ENCODE assay signal across 9 mouse cellular contexts in genomic region chr7:141474160-141474559, GRCm38 (mm10). TPM values are rescaled to one million over a fixed set of nuclear protein-coding genes. Genes with fewer than 3 reads are reported as not detected.
DNase-seq lines count a peak whose midpoint lies in the region; ATAC-seq and TF ChIP-seq lines count a peak whose summit lies in the region.
"Had no signal": no experiment of that assay in that cellular context is flagged by ENCODE, and none has a peak within 500 bp of the region (broad histone marks: within the 10 kb centered on the region; RNA-seq: fewer than 3 reads in every experiment).

No protein-coding gene starts in this region.

- in situ Hi-C loops in CH12.LX (cut with MboI; ENCODE audit: low pct_ligation_motif_present, low pct_unique_long_range_greater_than_20kb, low sequenced_read_pairs) = no loop called here

- peak overlapping the region; percentile 86 for H3K4me2 ChIP-seq in CH12.LX (ENCODE audit: insufficient read depth, low read depth, poor library complexity, severe bottlenecking)
- H3K4me2 ChIP-seq in forebrain, embryonic 15.5 days (replicated peaks) = peak overlapping the region; percentile 87
- peak overlapping the region; percentile 95 for H3K4me2 ChIP-seq in liver, embryonic 14.5 days (ENCODE audit: low read depth)

- no peaks in the 10 kb centered on the region for H3K27me3 ChIP-seq in heart, adult 2 months (ENCODE audit: control insufficient read depth, insufficient read depth, low read length)
- peaks cover 9% of the 10 kb centered on the region for H3K27me3 ChIP-seq in CH12.LX (replicated peaks)
- H3K27me3 ChIP-seq in forebrain, embryonic 15.5 days = peaks cover 15% of the 10 kb centered on the region
- no peaks in the 10 kb centered on the region for H3K27me3 ChIP-seq in liver, embryonic 14.5 days (ENCODE audit: control insufficient read depth, insufficient read depth, low read length)

- intact Hi-C loops in heart, adult 2 months (cut with DNase I) = no loop called here
- intact Hi-C loops in heart, postnatal 10 days (cut with DNase I) = no loop called here

- no peak for TF ChIP-seq RAD21 in CH12.LX (IDR thresholded peaks at IDR 0.05; ENCODE audit: low read depth, low read length)

- no peak for TF ChIP-seq POLR2A in heart, adult 2 months (IDR thresholded peaks at IDR 0.05; ENCODE audit: insufficient read depth, low read depth, low read length)
- no peak for TF ChIP-seq POLR2A in CH12.LX (IDR thresholded peaks at IDR 0.05; ENCODE audit: low read depth, low read length)

- peak overlapping the region; percentile 91; the same call in 1 of the 2 replicates for H3K27ac ChIP-seq in heart, adult 2 months
- H3K27ac ChIP-seq in CH12.LX (ENCODE audit: insufficient read depth, low read depth) = no peak overlapping the region
- no peak overlapping the region for H3K27ac ChIP-seq in forebrain, embryonic 15.5 days (replicated peaks)
- no peak overlapping the region; the same call in 1 of the 2 replicates for H3K27ac ChIP-seq in liver, embryonic 14.5 days

- dilution Hi-C loops in CH12.LX (cut with MboI; ENCODE audit: extremely low pct_ligation_motif_present, extremely low pct_unique_long_range_greater_than_20kb, low sequenced_read_pairs) = no loop called here

- no peak for TF ChIP-seq EP300 in heart, adult 2 months (IDR thresholded peaks at IDR 0.05; ENCODE audit: insufficient read depth, low read depth, low read length)
- no peak for TF ChIP-seq EP300 in CH12.LX (IDR thresholded peaks at IDR 0.05; ENCODE audit: low read length)
- no peak for TF ChIP-seq EP300 in liver, embryonic 14.5 days (IDR thresholded peaks at IDR 0.05; ENCODE audit: low read depth)

- H3K4me3 ChIP-seq in heart, adult 2 months = peak overlapping the region; percentile 95
- peak overlapping the region; percentile 74 to 96 (median 89) for H3K4me3 ChIP-seq in CH12.LX (replicated peaks in 1 of 3; ENCODE audit: low read depth in 2 of 3, low read length in 2 of 3, poor library complexity in 1 of 3)
- H3K4me3 ChIP-seq in forebrain, embryonic 15.5 days = peak overlapping the region; percentile 79
- peak overlapping the region; percentile 65 to 88 for H3K4me3 ChIP-seq in liver, embryonic 14.5 days (ENCODE audit: insufficient read depth in 1 of 2, low read depth in 2 of 2, low read length in 2 of 2)

- no peaks in the 10 kb centered on the region; the same call in 1 of the 2 replicates for H3K79me2 ChIP-seq in heart, adult 2 months (replicated peaks; ENCODE audit: control insufficient read depth, insufficient read depth, low read length)
- H3K79me2 ChIP-seq in CH12.LX (replicated peaks; ENCODE audit: control insufficient read depth, extremely low read depth, insufficient read depth, poor library complexity, severe bottlenecking) = peaks cover 22% of the 10 kb centered on the region

- H3K4me1 ChIP-seq in heart, adult 2 months (ENCODE audit: control insufficient read depth, insufficient read depth, low read length) = peaks cover 19% of the 10 kb centered on the region
- H3K4me1 ChIP-seq in CH12.LX (ENCODE audit: control insufficient read depth in 1 of 2, insufficient read depth in 2 of 2) = peaks cover 26 to 49% of the 10 kb centered on the region in 2 experiments
- H3K4me1 ChIP-seq in forebrain, embryonic 15.5 days = peaks cover 42% of the 10 kb centered on the region
- H3K4me1 ChIP-seq in liver, embryonic 14.5 days (replicated peaks; ENCODE audit: control insufficient read depth in 2 of 2, insufficient read depth in 2 of 2, low read length in 1 of 2) = peaks cover 32 to 41% of the 10 kb centered on the region in 2 experiments

- WGBS in heart, adult 2 months = 3% methylated on average over 5 of the region's 5 CpGs
- 6% methylated on average over 5 of the region's 5 CpGs for WGBS in forebrain, embryonic 15.5 days
- WGBS in liver, embryonic 14.5 days (ENCODE audit: insufficient replicate concordance) = 5% methylated on average over 5 of the region's 5 CpGs

- no peaks in the 10 kb centered on the region for H3K9me3 ChIP-seq in CH12.LX (replicated peaks; ENCODE audit: low read length)
- no peaks in the 10 kb centered on the region for H3K9me3 ChIP-seq in forebrain, embryonic 15.5 days
- no peaks in the 10 kb centered on the region for H3K9me3 ChIP-seq in liver, embryonic 14.5 days (ENCODE audit: control insufficient read depth, low read length)

- peak overlapping the region; percentile 81 for H3K9ac ChIP-seq in heart, adult 2 months (ENCODE audit: low read depth, low read length)
- H3K9ac ChIP-seq in CH12.LX (ENCODE audit: insufficient read depth, low read depth) = peak overlapping the region; percentile 51
- H3K9ac ChIP-seq in forebrain, embryonic 15.5 days (replicated peaks) = peak overlapping the region; percentile 80
- H3K9ac ChIP-seq in liver, embryonic 14.5 days (replicated peaks) = peak overlapping the region; percentile 82

- ATAC-seq in forebrain, embryonic 15.5 days (replicated peaks) = no peak
- no peak for ATAC-seq in liver, embryonic 14.5 days (ENCODE audit: insufficient read depth)
- no peak for ATAC-seq in cerebellum, adult (ENCODE audit: insufficient number of reproducible peaks, low FRiP score, low TSS enrichment)

- TF ChIP-seq CTCF in heart, adult 2 months (IDR thresholded peaks at IDR 0.05) = no peak
- TF ChIP-seq CTCF in CH12.LX (conservative IDR thresholded peaks at IDR 0.05 in 1 of 2, IDR thresholded peaks at IDR 0.05 in 1 of 2; ENCODE audit: low read depth in 2 of 2, low read length in 2 of 2) = no peak
- TF ChIP-seq CTCF in liver, embryonic 14.5 days (IDR thresholded peaks at IDR 0.05; ENCODE audit: low read depth) = no peak

- H3K36me3 ChIP-seq in heart, adult 2 months (ENCODE audit: control insufficient read depth, insufficient read depth, low read length) = no peaks in the 10 kb centered on the region
- H3K36me3 ChIP-seq in CH12.LX (replicated peaks in 1 of 2; ENCODE audit: control insufficient read depth in 1 of 2, insufficient read depth in 1 of 2, low read length in 1 of 2) = peaks cover 27 to 42% of the 10 kb centered on the region in 2 experiments
- H3K36me3 ChIP-seq in forebrain, embryonic 15.5 days = peaks cover 29% of the 10 kb centered on the region
- peaks cover 9% of the 10 kb centered on the region for H3K36me3 ChIP-seq in liver, embryonic 14.5 days (replicated peaks; ENCODE audit: control insufficient read depth, insufficient read depth, low read depth)

- DNase-seq in heart, adult 2 months = no peak
- no peak for DNase-seq in heart, postnatal 10 days
- no peak for DNase-seq in CH12.LX (ENCODE audit: extremely low read depth)
- DNase-seq in liver, embryonic 14.5 days (ENCODE audit: low read depth in 3 of 3, low spot score in 3 of 3) = no peak
- DNase-seq in frontal cortex, postnatal 25 days (ENCODE audit: low spot score in 2 of 2) = no peak
- DNase-seq in frontal cortex, postnatal 10 days (ENCODE audit: low spot score in 2 of 2) = no peak
- DNase-seq: cerebellum, adult 9-11 months had no signal

RNA-seq across cellular contexts. Expression of gene Polr2l, which starts 0.8 kb away (rescaled TPM):
- total RNA-seq in heart, adult 2 months (2021) = 10 to 100 TPM; 71.7 to 82.8 TPM
- polyA plus RNA-seq in heart, adult 2 months (2012; rRNA removed) = 62.6 and 64.4 TPM in 2 replicates
- 10 to 100 TPM; 59.8 to 65.5 TPM for total RNA-seq in heart, postnatal 10 days (2021)
- total RNA-seq in CH12.LX (2012; rRNA removed) (82.3 and 109 TPM in 2 replicates), CH12.LX (2014; rRNA removed) (35.7 and 37.1 TPM in 2 replicates)
- polyA plus RNA-seq in CH12.LX (2012; ENCODE audit: insufficient read length, low read depth) = 57.5 and 64.8 TPM in 2 replicates
- polyA plus RNA-seq in forebrain, embryonic 15.5 days (2015; fragmentation: Nextera tagmentation; extraction: Ambion mirVana) = 68.3 and 73.2 TPM in 2 replicates
- polyA plus RNA-seq in liver, embryonic 14.5 days (2012; rRNA removed) = 10.9 and 24.6 TPM in 2 replicates
- polyA plus RNA-seq in liver, embryonic 14.5 days (2014; fragmentation: Nextera tagmentation; extraction: Ambion mirVana) = 52.4 and 54.7 TPM in 2 replicates

RNA-seq across cellular contexts. Expression of gene Tspan4, which starts 0.9 kb away (rescaled TPM):
- total RNA-seq in heart, adult 2 months (2021) = 10 to 100 TPM; 17.1 to 40.0 TPM
- polyA plus RNA-seq in heart, adult 2 months (2012; rRNA removed) = 61.9 and 77.5 TPM in 2 replicates
- 10 to 100 TPM; 37.3 to 38.9 TPM for total RNA-seq in heart, postnatal 10 days (2021)
- total RNA-seq in CH12.LX (2012; rRNA removed) (28.9 and 30.0 TPM in 2 replicates), CH12.LX (2014; rRNA removed) (23.8 and 28.4 TPM in 2 replicates)
- polyA plus RNA-seq in CH12.LX (2012; ENCODE audit: insufficient read length, low read depth) = 20.3 and 21.2 TPM in 2 replicates
- polyA plus RNA-seq in forebrain, embryonic 15.5 days (2015; fragmentation: Nextera tagmentation; extraction: Ambion mirVana) = 25.6 and 27.3 TPM in 2 replicates
- 32.1 and 37.4 TPM in 2 replicates for polyA plus RNA-seq in liver, embryonic 14.5 days (2012; rRNA removed)
- polyA plus RNA-seq in liver, embryonic 14.5 days (2014; fragmentation: Nextera tagmentation; extraction: Ambion mirVana) = 42.1 and 43.0 TPM in 2 replicates

RNA-seq across cellular contexts. Expression of gene Cd151, which starts 7.0 kb away (rescaled TPM):
- 100 to 1,000 TPM; 272 to 334 TPM for total RNA-seq in heart, adult 2 months (2021)
- 395 and 491 TPM in 2 replicates for polyA plus RNA-seq in heart, adult 2 months (2012; rRNA removed)
- total RNA-seq in heart, postnatal 10 days (2021) = 100 to 1,000 TPM; 297 to 312 TPM
- 14.9 and 15.0 TPM in 2 replicates for total RNA-seq in CH12.LX (2012; rRNA removed)
- total RNA-seq in CH12.LX (2014; rRNA removed) = 10.1 and 10.6 TPM in 2 replicates
- polyA plus RNA-seq in CH12.LX (2012; ENCODE audit: insufficient read length, low read depth) = 13.5 and 21.1 TPM in 2 replicates
- polyA plus RNA-seq in forebrain, embryonic 15.5 days (2015; fragmentation: Nextera tagmentation; extraction: Ambion mirVana) = 15.9 and 18.6 TPM in 2 replicates
- polyA plus RNA-seq in liver, embryonic 14.5 days (2012; rRNA removed) = 20.0 and 22.0 TPM in 2 replicates
- polyA plus RNA-seq in liver, embryonic 14.5 days (2014; fragmentation: Nextera tagmentation; extraction: Ambion mirVana) = 12.8 and 13.8 TPM in 2 replicates

RNA-seq across cellular contexts. Expression of gene Cracr2b, which starts 13.3 kb away (rescaled TPM):
- 10 to 100 TPM; 15.4 to 19.4 TPM for total RNA-seq in heart, adult 2 months (2021)
- polyA plus RNA-seq in heart, adult 2 months (2012; rRNA removed) = 23.8 and 35.0 TPM in 2 replicates
- 10 to 100 TPM; 23.2 to 26.1 TPM for total RNA-seq in heart, postnatal 10 days (2021)
- total RNA-seq in CH12.LX (2012; rRNA removed) (not detected in 2 replicates), CH12.LX (2014; rRNA removed) (not detected in 2 replicates)
- polyA plus RNA-seq in CH12.LX (2012; ENCODE audit: insufficient read length, low read depth) = not detected in 2 replicates
- 5.0 and 8.5 TPM in 2 replicates for polyA plus RNA-seq in forebrain, embryonic 15.5 days (2015; fragmentation: Nextera tagmentation; extraction: Ambion mirVana)
- polyA plus RNA-seq in liver, embryonic 14.5 days (2012; rRNA removed) = 1.3 and 2.6 TPM in 2 replicates
- polyA plus RNA-seq in liver, embryonic 14.5 days (2014; fragmentation: Nextera tagmentation; extraction: Ambion mirVana) = 0.89 and 1.9 TPM in 2 replicates

RNA-seq across cellular contexts. Expression of gene Pnpla2, which starts 19.2 kb away (rescaled TPM):
- total RNA-seq in heart, adult 2 months (2021) = 100 to 1,000 TPM; 398 to 572 TPM
- polyA plus RNA-seq in heart, adult 2 months (2012; rRNA removed) = 597 and 669 TPM in 2 replicates
- 100 to 1,000 TPM; 244 to 353 TPM for total RNA-seq in heart, postnatal 10 days (2021)
- total RNA-seq in CH12.LX (2012; rRNA removed) (8.9 and 11.7 TPM in 2 replicates), CH12.LX (2014; rRNA removed) (1.5 and 2.8 TPM in 2 replicates)
- 25.3 and 29.6 TPM in 2 replicates for polyA plus RNA-seq in CH12.LX (2012; ENCODE audit: insufficient read length, low read depth)
- 21.5 and 22.0 TPM in 2 replicates for polyA plus RNA-seq in forebrain, embryonic 15.5 days (2015; fragmentation: Nextera tagmentation; extraction: Ambion mirVana)
- polyA plus RNA-seq in liver, embryonic 14.5 days (2012; rRNA removed) = 6.7 TPM in 2 replicates
- 9.0 and 9.4 TPM in 2 replicates for polyA plus RNA-seq in liver, embryonic 14.5 days (2014; fragmentation: Nextera tagmentation; extraction: Ambion mirVana)

Comparison
In these comparisons a context has a peak if more than half of its experiments do, and no peak if none do; other contexts are left out.
1. RNA of gene Cd151, which starts 7.0 kb away (polyA plus RNA-seq): 395 to 491 TPM in heart, adult 2 months; 13.5 to 21.1 TPM in CH12.LX, 12.8 to 22.0 TPM in liver, embryonic 14.5 days and 15.9 to 18.6 TPM in forebrain, embryonic 15.5 days; every median in the first group is over 10 times any median in the second.
2. Peak in every context shown above with its lines, with median percentiles within 50 percentile points of each other: H3K4me3 ChIP-seq, H3K9ac ChIP-seq and H3K4me2 ChIP-seq.